8 mouse cellular contexts compared by ENCODE assay signal in genomic region chr5:140790937-140791877, GRCm38 (mm10). TPM values are rescaled to one million over a fixed set of nuclear protein-coding genes. Genes with fewer than 3 reads are reported as not detected.
A peak's percentile ranks its signal among the peaks of the same experiment; 100 is the strongest.
DNase-seq lines count a peak whose midpoint lies in the region; ATAC-seq and TF ChIP-seq lines count a peak whose summit lies in the region.

No protein-coding gene starts in this region.

- intact Hi-C loops in gastrocnemius, adult 2 months (cut with DNase I) = no loop called here

- H3K4me3 ChIP-seq in gastrocnemius, adult 2 months = no peak overlapping the region
- H3K4me3 ChIP-seq in heart, embryonic 10.5 days = no peak overlapping the region
- H3K4me3 ChIP-seq in kidney, adult 2 months (ENCODE audit: insufficient read depth, low read depth, low read length) = no peak overlapping the region
- H3K4me3 ChIP-seq in limb, embryonic 11.5 days (ENCODE audit: low read depth, low read length) = no peak overlapping the region
- no peak overlapping the region for H3K4me3 ChIP-seq in midbrain, embryonic 10.5 days
- no peak overlapping the region for H3K4me3 ChIP-seq in stomach, embryonic 14.5 days (ENCODE audit: low read depth, low read length)

- no peak for TF ChIP-seq POLR2A in kidney, adult 2 months (IDR thresholded peaks at IDR 0.05; ENCODE audit: low read depth, low read length)

- H3K9ac ChIP-seq in limb, embryonic 11.5 days (ENCODE audit: low read length) = no peak overlapping the region; the same call in 1 of the 2 replicates
- H3K9ac ChIP-seq in stomach, embryonic 14.5 days (replicated peaks; ENCODE audit: low read depth, low read length) = no peak overlapping the region

- H3K27ac ChIP-seq in gastrocnemius, adult 2 months = peak overlapping the region; percentile 50
- peak overlapping the region; percentile 76 for H3K27ac ChIP-seq in heart, embryonic 10.5 days
- 0 out of 2 replicates have a peak overlapping the region, but pooled peaks have one; percentile 14 for H3K27ac ChIP-seq in kidney, adult 2 months (ENCODE audit: insufficient read depth, low read depth, low read length)
- H3K27ac ChIP-seq in limb, embryonic 11.5 days (replicated peaks; ENCODE audit: low read depth, low read length) = peak overlapping the region; percentile 24; the same call in 1 of the 2 replicates
- peak overlapping the region; percentile 89 for H3K27ac ChIP-seq in midbrain, embryonic 10.5 days (replicated peaks)
- H3K27ac ChIP-seq in stomach, embryonic 14.5 days (ENCODE audit: low read length) = peak overlapping the region; percentile 84

- WGBS in heart, embryonic 10.5 days = 44% methylated on average over 9 of the region's 9 CpGs
- 37% methylated on average over 9 of the region's 9 CpGs for WGBS in kidney, adult 2 months
- WGBS in limb, embryonic 11.5 days = 60% methylated on average over 9 of the region's 9 CpGs
- WGBS in midbrain, embryonic 10.5 days = 51% methylated on average over 9 of the region's 9 CpGs
- 25% methylated on average over 9 of the region's 9 CpGs for WGBS in stomach, embryonic 14.5 days

- no peaks in the 10 kb centered on the region for H3K27me3 ChIP-seq in heart, embryonic 10.5 days (ENCODE audit: insufficient read depth, poor library complexity, severe bottlenecking)
- H3K27me3 ChIP-seq in kidney, adult 2 months (replicated peaks; ENCODE audit: control insufficient read depth, insufficient read depth, low read length) = no peaks in the 10 kb centered on the region
- H3K27me3 ChIP-seq in limb, embryonic 11.5 days (ENCODE audit: control insufficient read depth, insufficient read depth, low read length) = no peaks in the 10 kb centered on the region
- no peaks in the 10 kb centered on the region for H3K27me3 ChIP-seq in midbrain, embryonic 10.5 days (ENCODE audit: low read depth, poor library complexity, severe bottlenecking)
- H3K27me3 ChIP-seq in stomach, embryonic 14.5 days (ENCODE audit: control insufficient read depth, insufficient read depth, low read length) = no peaks in the 10 kb centered on the region

- H3K4me2 ChIP-seq in limb, embryonic 11.5 days (ENCODE audit: low read depth, severe bottlenecking) = no peak overlapping the region; the same call in 1 of the 2 replicates
- H3K4me2 ChIP-seq in stomach, embryonic 14.5 days (replicated peaks; ENCODE audit: low read depth, low read length) = no peak overlapping the region

- H3K9me3 ChIP-seq in heart, embryonic 10.5 days = no peaks in the 10 kb centered on the region
- no peaks in the 10 kb centered on the region for H3K9me3 ChIP-seq in limb, embryonic 11.5 days (ENCODE audit: control insufficient read depth, low read length)
- H3K9me3 ChIP-seq in midbrain, embryonic 10.5 days (replicated peaks) = no peaks in the 10 kb centered on the region
- no peaks in the 10 kb centered on the region for H3K9me3 ChIP-seq in stomach, embryonic 14.5 days (ENCODE audit: control insufficient read depth, low read depth, low read length)

- no peak for TF ChIP-seq CTCF in gastrocnemius, adult 2 months (IDR thresholded peaks at IDR 0.05)
- no peak for TF ChIP-seq CTCF in kidney, adult 2 months (conservative IDR thresholded peaks at IDR 0.05; ENCODE audit: insufficient read depth, insufficient read length, low read depth, low read length)

- peak; percentile 74 for ATAC-seq in common myeloid progenitor, adult 5-6 weeks (replicated peaks; ENCODE audit: low read depth, poor library complexity, severe bottlenecking)
- ATAC-seq in limb, embryonic 11.5 days (ENCODE audit: insufficient number of reproducible peaks, low FRiP score, low TSS enrichment, low read depth) = no peak
- no peak for ATAC-seq in stomach, embryonic 14.5 days (ENCODE audit: insufficient number of reproducible peaks, insufficient read depth, low FRiP score, low read depth)

- H3K36me3 ChIP-seq in heart, embryonic 10.5 days = no peaks in the 10 kb centered on the region; the same call in 1 of the 2 replicates
- no peaks in the 10 kb centered on the region for H3K36me3 ChIP-seq in kidney, adult 2 months (ENCODE audit: control insufficient read depth, insufficient read depth, low read length)
- H3K36me3 ChIP-seq in limb, embryonic 11.5 days (ENCODE audit: control insufficient read depth, insufficient read depth, low read length) = no peaks in the 10 kb centered on the region
- H3K36me3 ChIP-seq in midbrain, embryonic 10.5 days = no peaks in the 10 kb centered on the region
- H3K36me3 ChIP-seq in stomach, embryonic 14.5 days (ENCODE audit: control insufficient read depth, insufficient read depth, low read length) = no peaks in the 10 kb centered on the region; the same call in 1 of the 2 replicates

- DNase-seq in gastrocnemius, adult 2 months = peak; percentile 34
- DNase-seq in gastrocnemius, adult 18-20 months (ENCODE audit: low spot score) = no peak
- DNase-seq in heart, embryonic 10.5 days (ENCODE audit: low spot score) = no peak
- DNase-seq in kidney, adult 2 months = peak; percentile 67
- no peak for DNase-seq in limb, embryonic 11.5 days (ENCODE audit: low spot score)
- DNase-seq in midbrain, embryonic 10.5 days (ENCODE audit: low spot score) = peak; percentile 31

- H3K4me1 ChIP-seq in heart, embryonic 10.5 days = peaks cover 71% of the 10 kb centered on the region
- peaks cover 22% of the 10 kb centered on the region for H3K4me1 ChIP-seq in kidney, adult 2 months (ENCODE audit: control insufficient read depth, insufficient read depth, low read length)
- H3K4me1 ChIP-seq in limb, embryonic 11.5 days (ENCODE audit: control insufficient read depth, insufficient read depth, low read length) = peaks cover 15% of the 10 kb centered on the region; the same call in 1 of the 2 replicates
- peaks cover 42% of the 10 kb centered on the region for H3K4me1 ChIP-seq in midbrain, embryonic 10.5 days
- peaks cover 54% of the 10 kb centered on the region for H3K4me1 ChIP-seq in stomach, embryonic 14.5 days (ENCODE audit: control insufficient read depth, insufficient read depth, low read length)

RNA-seq across cellular contexts. Expression of gene Gna12, which starts 39.0 kb away (rescaled TPM):
- total RNA-seq in gastrocnemius, adult 2 months (2021) = 10 to 100 TPM; 21.7 to 29.8 TPM
- total RNA-seq in gastrocnemius, adult 18-20 months (2021) = 10 to 100 TPM; 21.7 to 24.4 TPM
- total RNA-seq in common myeloid progenitor, adult 5-6 weeks (2017) = 29.5 and 36.4 TPM in 2 replicates
- 12.5 and 17.6 TPM in 2 replicates for polyA plus RNA-seq in heart, embryonic 10.5 days (2016; fragmentation: Nextera tagmentation; extraction: Ambion mirVana)
- 122 and 136 TPM in 2 replicates for polyA plus RNA-seq in kidney, adult 2 months (2012; rRNA removed)
- polyA plus RNA-seq in limb, embryonic 11.5 days (2014; fragmentation: Nextera tagmentation; extraction: Ambion mirVana) = 34.5 and 48.7 TPM in 2 replicates
- 7.7 and 8.0 TPM in 2 replicates for polyA plus RNA-seq in midbrain, embryonic 10.5 days (2016; fragmentation: Nextera tagmentation; extraction: Ambion mirVana)
- 16.2 and 17.2 TPM in 2 replicates for polyA plus RNA-seq in stomach, embryonic 14.5 days (2014; fragmentation: Nextera tagmentation; extraction: Ambion mirVana)

Comparison
In these comparisons a context has a peak if more than half of its experiments do, and no peak if none do; other contexts are left out.
1. DNase-seq: peak in gastrocnemius, adult 2 months (single experiment), kidney, adult 2 months (single experiment) and midbrain, embryonic 10.5 days (single experiment); none in gastrocnemius, adult 18-20 months (single experiment), heart, embryonic 10.5 days (single experiment) and limb, embryonic 11.5 days (single experiment).
2. H3K27ac ChIP-seq: peak in every context shown above with its lines; median percentile 89 in midbrain, embryonic 10.5 days; 84 in stomach, embryonic 14.5 days; 76 in heart, embryonic 10.5 days; 50 in gastrocnemius, adult 2 months; 24 in limb, embryonic 11.5 days; 14 in kidney, adult 2 months.